In genomic region chr5:68592423-68592822, GRCm38 (mm10) we compare ENCODE assay signal across 15 mouse cellular contexts.
"Had no signal": no experiment of that assay in that cellular context is flagged by ENCODE, and none has a peak within 500 bp of the region (broad histone marks: within the 10 kb centered on the region; RNA-seq: fewer than 3 reads in every experiment).

No protein-coding gene starts in this region.

- H3K4me2 ChIP-seq: neural tube, embryonic 15.5 days; stomach, embryonic 15.5 days had no signal

- H3K36me3 ChIP-seq: neural tube, embryonic 15.5 days; stomach, embryonic 15.5 days had no signal

- DNase-seq: retina, postnatal 1 day; right cerebral cortex, adult 18-20 months; right cerebral cortex, postnatal 14 days; right cerebral cortex, postnatal 25 days; right cerebral cortex, postnatal 4 days; spleen, adult 18-20 months; thymus, adult 18-20 months; thymus, adult 2 months; thymus, postnatal 14 days; thymus, postnatal 25 days; thymus, postnatal 36 days; thymus, postnatal 4 days had no signal

- H3K27me3 ChIP-seq: neural tube, embryonic 15.5 days; stomach, embryonic 15.5 days had no signal

- H3K4me1 ChIP-seq: neural tube, embryonic 15.5 days; stomach, embryonic 15.5 days had no signal

- H3K9me3 ChIP-seq: neural tube, embryonic 15.5 days; stomach, embryonic 15.5 days had no signal

- H3K9ac ChIP-seq: neural tube, embryonic 15.5 days; stomach, embryonic 15.5 days had no signal

- H3K4me3 ChIP-seq: neural tube, embryonic 15.5 days; stomach, embryonic 15.5 days had no signal

- H3K27ac ChIP-seq: neural tube, embryonic 15.5 days; stomach, embryonic 15.5 days; stomach, postnatal 0 days had no signal
